Comparison of ENCODE assay signal across 8 mouse cellular contexts in the genomic region with DNA sequence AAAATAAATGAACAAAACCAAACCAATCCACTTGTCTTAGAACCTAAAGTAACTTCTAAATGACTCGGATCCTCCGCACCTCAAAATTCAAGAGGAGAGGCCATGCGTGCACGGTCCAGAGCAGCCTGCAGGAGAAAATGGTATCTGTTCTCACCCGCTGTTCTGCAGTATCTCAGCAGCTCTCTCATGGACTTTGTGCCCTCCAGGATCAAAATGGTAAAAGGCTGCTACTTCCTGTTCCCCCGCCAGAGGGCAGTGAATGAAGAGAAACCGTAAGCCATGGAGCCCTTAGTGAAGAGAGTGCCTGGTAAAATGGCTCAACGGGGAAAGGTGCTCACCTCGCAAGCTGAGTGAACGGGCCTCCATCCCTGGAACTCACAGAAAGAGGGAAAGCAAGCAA. TPM values are rescaled to one million over a fixed set of nuclear protein-coding genes. Genes with fewer than 3 reads are reported as not detected.
A peak's percentile ranks its signal among the peaks of the same experiment; 100 is the strongest.
DNase-seq lines count a peak whose midpoint lies in the region; ATAC-seq lines count a peak whose summit lies in the region.

No protein-coding gene starts in this region.

- H3K9me3 ChIP-seq in hindbrain, embryonic 15.5 days: no peaks in the 10 kb centered on the region

- no peak overlapping the region for H3K27ac ChIP-seq in hindbrain, embryonic 15.5 days (replicated peaks)

- H3K27me3 ChIP-seq in hindbrain, embryonic 15.5 days: no peaks in the 10 kb centered on the region

- H3K4me3 ChIP-seq in hindbrain, embryonic 15.5 days: no peak overlapping the region

- ATAC-seq in hindbrain, embryonic 15.5 days (ENCODE audit: low FRiP score, low read depth): peak; percentile 30; the same call in 1 of the 2 replicates

- no peak overlapping the region for H3K9ac ChIP-seq in hindbrain, embryonic 15.5 days

- peak; percentile 81 for DNase-seq in adipocyte (ENCODE audit: low spot score)
- peak; percentile 83 to 84 for DNase-seq in cerebellum, postnatal 10 days
- peak; percentile 66 for DNase-seq in gastrocnemius, adult 18-20 months (ENCODE audit: low spot score)
- peak; percentile 43 to 65 for DNase-seq in layer of hippocampus, postnatal 25 days (ENCODE audit: extremely low spot score in 1 of 2, low spot score in 1 of 2)
- peak; percentile 76 for DNase-seq in lung, postnatal 14 days
- DNase-seq in retina, postnatal 7 days (ENCODE audit: low read depth, low spot score): peak; percentile 74
- peak; percentile 80 for DNase-seq in yolk sac, embryonic 10.5 days (ENCODE audit: low spot score)

- WGBS in hindbrain, embryonic 15.5 days: 32% methylated on average over 10 of the region's 10 CpGs

- no peak overlapping the region for H3K4me2 ChIP-seq in hindbrain, embryonic 15.5 days

- no peaks in the 10 kb centered on the region for H3K36me3 ChIP-seq in hindbrain, embryonic 15.5 days

- H3K4me1 ChIP-seq in hindbrain, embryonic 15.5 days (replicated peaks): no peaks in the 10 kb centered on the region

RNA-seq across cellular contexts. Expression of gene Klhl25, which starts 20.3 kb away (rescaled TPM):
- 1 to 10 TPM; 2.6 to 3.2 TPM for total RNA-seq in gastrocnemius, adult 18-20 months (2021)
- polyA plus RNA-seq in hindbrain, embryonic 15.5 days (2015; fragmentation: Nextera tagmentation; extraction: Ambion mirVana): 26.9 and 32.6 TPM in 2 replicates
- total RNA-seq in layer of hippocampus, postnatal 25 days (2021): 10 to 100 TPM in 1 of 2 experiments, 1 to 10 TPM in 1; 8.5 to 11.2 TPM
